Mouse (Mus musculus) erythroblast, embryonic 14.5 days (primary cell): ENCODE data around the gene Krt33a. TPM values are rescaled to one million over a fixed set of nuclear protein-coding genes. Genes with fewer than 3 reads are reported as not detected.

Experiments used
- H3K27me3 ChIP-seq: 2 replicates; pipeline ENCODE4 v1.6.1; 2012; ENCODE audit warnings: inconsistent platforms; ENCODE audit not compliant: control insufficient read depth
- H3K36me3 ChIP-seq: 2 replicates; pipeline ENCODE4 v1.6.1; 2012; ENCODE audit warnings: mild to moderate bottlenecking, inconsistent platforms; ENCODE audit not compliant: control insufficient read depth
- H3K4me1 ChIP-seq: 2 replicates; pipeline ENCODE4 v1.6.1; 2012; ENCODE audit warnings: inconsistent platforms; ENCODE audit not compliant: control insufficient read depth
- H3K4me3 ChIP-seq: replicated peaks from 2 replicates; pipeline ENCODE3; 2012; ENCODE audit warnings: moderate library complexity, mild to moderate bottlenecking, inconsistent platforms
- H3K9me3 ChIP-seq: 2 replicates; pipeline ENCODE4 v1.6.1; 2012; ENCODE audit warnings: low read length, inconsistent platforms, mixed read lengths; ENCODE audit not compliant: control insufficient read depth
- GATA1 ChIP-seq: IDR thresholded peaks from 2 replicates; pipeline ENCODE4 v1.6.1; 2012; ENCODE audit warnings: low read length, inconsistent platforms, mixed read lengths
- TAL1 ChIP-seq: IDR thresholded peaks from 3 replicates; pipeline ENCODE4 v1.6.1; 2012; ENCODE audit warnings: low read length, inconsistent platforms, mixed read lengths
- polyA plus RNA-seq: library from polyadenylated mRNA; stranded (reverse); fragments of >175 nt; gene quantifications from 2 replicates; pipeline ENCODE4 v1.2.3, GENCODE M21; 2012

The Krt33a gene
- polyA plus RNA-seq, 1 experiment = not detected

- Histone ChIP-seq H3K4me3 (no peak overlapping the region), H3K36me3 (no peaks in the 10 kb centered on the region), H3K4me1 (no peaks in the 10 kb centered on the region), H3K9me3 (no peaks in the 10 kb centered on the region; the same call in 1 of the 2 replicates), H3K27me3 (no peaks in the 10 kb centered on the region)
- TF ChIP-seq TAL1 (no peak), GATA1 (no peak)
Measured at GRCm38 (mm10) chr11:100019466-100019865, 3.5 kb upstream of the Krt33a start.

DNA sequence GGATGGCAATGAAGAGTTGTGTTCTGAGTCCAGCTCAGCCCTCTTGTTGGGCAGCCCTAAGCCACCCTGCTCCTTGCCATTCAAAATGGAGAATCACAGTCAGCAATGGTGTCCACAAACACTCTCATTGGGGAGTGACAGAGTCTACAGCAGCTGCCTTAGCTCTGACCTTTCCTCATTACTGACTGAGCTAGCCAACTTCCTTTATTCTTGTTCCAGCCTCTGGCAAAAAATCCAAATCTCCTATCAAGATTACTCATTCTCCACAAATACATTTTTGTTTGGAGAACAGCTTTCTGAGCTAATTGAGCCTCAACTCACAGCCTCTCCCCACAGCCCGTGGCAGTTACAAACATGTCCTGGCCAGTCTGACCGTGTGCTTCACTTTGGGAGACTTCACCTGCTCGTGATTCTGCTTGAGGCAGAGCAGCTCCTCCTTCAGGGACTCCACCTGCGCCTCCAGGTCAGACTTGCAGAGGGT, 2.3 kb downstream of the Krt33a start:
- H3K36me3 ChIP-seq = no peaks in the 10 kb centered on the region

GRCm38 (mm10) chr11:100010682-100011081, 5.3 kb downstream of the Krt33a start:
- H3K36me3 ChIP-seq = no peaks in the 10 kb centered on the region
- no peak overlapping the region for H3K4me3 ChIP-seq
- no peaks in the 10 kb centered on the region for H3K27me3 ChIP-seq
- H3K9me3 ChIP-seq = peaks cover 2% of the 10 kb centered on the region; the same call in 1 of the 2 replicates
- H3K4me1 ChIP-seq = no peaks in the 10 kb centered on the region
- TF ChIP-seq GATA1 (no peak), TAL1 (no peak)

More for the DNA sequence above, 2.3 kb downstream of the Krt33a start:
- H3K9me3 ChIP-seq = peaks cover 2% of the 10 kb centered on the region; the same call in 1 of the 2 replicates
- TF ChIP-seq TAL1 (no peak), GATA1 (no peak)
- H3K27me3 ChIP-seq = no peaks in the 10 kb centered on the region
- H3K4me1 ChIP-seq = no peaks in the 10 kb centered on the region
- H3K4me3 ChIP-seq = no peak overlapping the region

DNA sequence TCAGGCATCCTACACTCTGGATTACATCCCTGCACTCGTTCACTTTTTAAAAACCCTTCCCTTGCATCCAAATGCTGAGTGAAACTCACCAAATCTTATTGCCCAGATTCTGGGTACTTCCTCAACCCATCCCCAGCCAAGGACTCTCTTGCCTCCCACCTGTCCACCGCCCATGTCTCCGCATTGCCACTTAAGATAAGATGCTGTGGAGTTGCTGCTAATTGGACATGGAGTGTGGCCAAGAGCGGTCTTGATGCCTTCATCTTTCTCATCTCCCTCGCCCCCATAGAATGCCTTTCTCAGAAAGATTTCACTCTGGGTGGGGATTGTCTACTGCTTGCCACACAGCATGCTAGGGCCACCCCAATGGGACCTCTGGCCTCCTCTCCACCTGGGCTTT, 7.7 kb downstream of the Krt33a start:
- no peaks in the 10 kb centered on the region for H3K36me3 ChIP-seq
- H3K27me3 ChIP-seq = no peaks in the 10 kb centered on the region
- no peak overlapping the region for H3K4me3 ChIP-seq
- no peaks in the 10 kb centered on the region for H3K4me1 ChIP-seq
- TF ChIP-seq GATA1 = no peak
- no peak for TF ChIP-seq TAL1
- H3K9me3 ChIP-seq = peaks cover 2% of the 10 kb centered on the region; the same call in 1 of the 2 replicates

GRCm38 (mm10) chr11:100006624-100007023, 9.4 kb downstream of the Krt33a start:
- no peak for TF ChIP-seq GATA1
- no peak for TF ChIP-seq TAL1
- Histone ChIP-seq H3K4me1 (no peaks in the 10 kb centered on the region), H3K9me3 (peaks cover 4% of the 10 kb centered on the region), H3K27me3 (no peaks in the 10 kb centered on the region), H3K4me3 (no peak overlapping the region), H3K36me3 (no peaks in the 10 kb centered on the region)

GRCm38 (mm10) chr11:100005905-100006304, 10.1 kb downstream of the Krt33a start:
- TF ChIP-seq GATA1 = no peak
- no peak for TF ChIP-seq TAL1
- Histone ChIP-seq H3K9me3 (peaks cover 4% of the 10 kb centered on the region), H3K36me3 (no peaks in the 10 kb centered on the region), H3K4me3 (no peak overlapping the region), H3K4me1 (no peaks in the 10 kb centered on the region), H3K27me3 (no peaks in the 10 kb centered on the region)

DNA sequence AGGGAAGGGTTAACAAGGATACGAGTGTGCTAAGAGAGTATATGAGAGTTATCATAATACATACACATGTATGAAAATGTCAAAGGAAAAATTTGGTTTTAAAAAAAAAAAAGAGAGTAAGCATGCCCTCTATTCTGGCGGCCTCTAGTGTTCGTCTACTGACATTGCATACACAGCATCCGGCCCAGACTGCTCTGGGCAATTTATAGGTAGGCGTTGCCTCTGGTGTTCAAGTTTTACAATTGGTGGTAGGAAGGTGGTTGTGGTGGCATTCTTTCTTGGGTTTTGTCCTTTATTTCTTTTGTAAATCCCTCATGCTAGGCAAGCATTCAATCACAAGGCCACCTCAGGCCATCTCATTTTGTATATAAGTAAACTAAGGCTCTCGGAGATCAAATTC, 11.2 kb downstream of the Krt33a start:
- Histone ChIP-seq H3K9me3 (peaks cover 6% of the 10 kb centered on the region), H3K4me1 (no peaks in the 10 kb centered on the region), H3K36me3 (no peaks in the 10 kb centered on the region), H3K4me3 (no peak overlapping the region), H3K27me3 (no peaks in the 10 kb centered on the region)
- no peak for TF ChIP-seq TAL1
- no peak for TF ChIP-seq GATA1

- Histone ChIP-seq H3K36me3 (no peaks in the 10 kb centered on the region), H3K4me3 (no peak overlapping the region), H3K4me1 (no peaks in the 10 kb centered on the region), H3K27me3 (peaks cover 6% of the 10 kb centered on the region; the same call in 1 of the 2 replicates), H3K9me3 (peaks cover 18% of the 10 kb centered on the region)
- TF ChIP-seq TAL1 = no peak
- TF ChIP-seq GATA1 = no peak
Measured at GRCm38 (mm10) chr11:99999091-99999490, 16.9 kb downstream of the Krt33a start.

GRCm38 (mm10) chr11:99994384-99994661, 21.7 kb downstream of the Krt33a start:
- Histone ChIP-seq H3K27me3 (peaks cover 16% of the 10 kb centered on the region), H3K36me3 (no peaks in the 10 kb centered on the region), H3K9me3 (peaks cover 13% of the 10 kb centered on the region), H3K4me1 (no peaks in the 10 kb centered on the region), H3K4me3 (no peak overlapping the region)
- TF ChIP-seq TAL1 (no peak), GATA1 (no peak)

GRCm38 (mm10) chr11:99993620-99994383, 22.2 kb downstream of the Krt33a start, which contains the start of gene Krtap17-1:
Gene Krtap17-1 (minus strand): TSS chr11:99993994.
- Histone ChIP-seq H3K36me3 (no peaks in the 10 kb centered on the region), H3K4me1 (no peaks in the 10 kb centered on the region), H3K9me3 (peaks cover 8% of the 10 kb centered on the region), H3K4me3 (no peak within 1 kb of the TSS), H3K27me3 (peaks cover 16% of the 10 kb centered on the region)
- no peak for TF ChIP-seq GATA1
- TF ChIP-seq TAL1 = no peak
